Mouse (Mus musculus) stomach, embryonic 16.5 days (tissue): ENCODE measurements around the gene Grifin. TPM values are rescaled to one million over a fixed set of nuclear protein-coding genes. Genes with fewer than 3 reads are reported as not detected.

Experiments
- ATAC-seq: fragments of 200-750 bp; cut with Nextera tagmentation; 2 replicates; pipeline ENCODE4 v1.8.0; 2017; ENCODE audit warnings: moderate number of reproducible peaks, moderate TSS enrichment; ENCODE audit not compliant: insufficient read depth, low FRiP score
- H3K27ac ChIP-seq: fragments of 300-500 bp; sonication (generic); 2 replicates; pipeline ENCODE4 v1.5.1; 2014; ENCODE audit warnings: low read length
- H3K27me3 ChIP-seq: fragments of 300-500 bp; sonication (generic); 2 replicates; pipeline ENCODE4 v1.6.1; 2014; ENCODE audit warnings: low read length, control low read depth, mixed read lengths; ENCODE audit not compliant: control insufficient read depth, insufficient read depth
- H3K36me3 ChIP-seq: fragments of 300-500 bp; sonication (generic); 2 replicates; pipeline ENCODE4 v1.6.1; 2014; ENCODE audit warnings: low read length; ENCODE audit not compliant: control insufficient read depth, insufficient read depth
- H3K4me1 ChIP-seq: fragments of 300-500 bp; sonication (generic); 2 replicates; pipeline ENCODE4 v1.6.1; 2014; ENCODE audit warnings: low read length, control low read depth, mixed read lengths; ENCODE audit not compliant: control insufficient read depth, insufficient read depth
- H3K4me2 ChIP-seq: fragments of 300-500 bp; sonication (generic); 2 replicates; pipeline ENCODE4 v1.6.1; 2014; ENCODE audit warnings: low read depth, low read length, mixed read lengths
- H3K4me3 ChIP-seq: fragments of 300-500 bp; sonication (generic); replicated peaks from 2 replicates; pipeline ENCODE4 v1.5.1; 2014; ENCODE audit warnings: mild to moderate bottlenecking, low read length
- H3K9ac ChIP-seq: fragments of 300-500 bp; sonication (generic); 2 replicates; pipeline ENCODE4 v1.6.1; 2014; ENCODE audit warnings: low read length
- H3K9me3 ChIP-seq: fragments of 300-500 bp; sonication (generic); replicated peaks from 2 replicates; pipeline ENCODE4 v1.6.1; 2016; ENCODE audit warnings: low read length, control low read depth; ENCODE audit not compliant: control insufficient read depth
- WGBS: fragments of 180-500 bp; shearing (Covaris S2); extraction: QIAGEN DNeasy Blood & Tissue Kit; methylation state at CpG from one replicate; pipeline ENCODE4 v1.1.7; 2014; 5-methylcytosine and 5-hydroxymethylcytosine counted together
- polyA plus RNA-seq: library from polyadenylated mRNA; unstranded; fragments of >200 nt; fragmentation: Nextera tagmentation; extraction: Ambion mirVana; gene quantifications from 2 replicates; pipeline ENCODE4 v1.2.1, GENCODE M21; 2015

Grifin gene
- polyA plus RNA-seq, 1 experiment from 2014 or later = 0.71 TPM

- Histone ChIP-seq H3K4me2 (peak overlapping the region; percentile 61), H3K4me1 (peaks cover 49% of the 10 kb centered on the region), H3K27ac (peak overlapping the region; percentile 99), H3K36me3 (no peaks in the 10 kb centered on the region; the same call in 1 of the 2 replicates), H3K27me3 (peaks cover 12% of the 10 kb centered on the region; the same call in 1 of the 2 replicates), H3K9ac (peak overlapping the region; percentile 82), H3K4me3 (peak overlapping the region; percentile 63), H3K9me3 (no peaks in the 10 kb centered on the region)
- ATAC-seq = no peak
- 2% methylated on average over 17 of the region's 17 CpGs for WGBS
These were observed 43.2 kb upstream of the Grifin start for GRCm38 (mm10) chr5:140607836-140608633.

- ATAC-seq = peak; percentile 68
- H3K27ac ChIP-seq = peak within 1 kb of the TSS; percentile 99
These were observed 42.3 kb upstream of the Grifin start, which contains the start of gene Lfng for GRCm38 (mm10) chr5:140607001-140607835. Gene Lfng, plus strand, starts transcription at chr5:140607320.

GRCm38 (mm10) chr5:140606386-140606785, 41.5 kb upstream of the Grifin start:
- ATAC-seq = no peak
- Histone ChIP-seq H3K36me3 (no peaks in the 10 kb centered on the region), H3K27ac (peak overlapping the region; percentile 78)

More at GRCm38 (mm10) chr5:140607001-140607835, 42.3 kb upstream of the Grifin start, which contains the start of gene Lfng:
- Histone ChIP-seq H3K4me3 (peak within 1 kb of the TSS; percentile 63), H3K9ac (peak within 1 kb of the TSS; percentile 82), H3K9me3 (no peaks in the 10 kb centered on the region), H3K27me3 (peaks cover 12% of the 10 kb centered on the region; the same call in 1 of the 2 replicates), H3K4me1 (peaks cover 48% of the 10 kb centered on the region), H3K36me3 (no peaks in the 10 kb centered on the region), H3K4me2 (peak within 1 kb of the TSS; percentile 61)
- WGBS = under 1% methylated on average over 86 of the region's 91 CpGs

GRCm38 (mm10) chr5:140605228-140605627, 40.4 kb upstream of the Grifin start:
- Histone ChIP-seq H3K4me1 (peaks cover 28% of the 10 kb centered on the region), H3K4me3 (no peak overlapping the region), H3K9ac (no peak overlapping the region), H3K36me3 (no peaks in the 10 kb centered on the region), H3K27me3 (peaks cover 12% of the 10 kb centered on the region; the same call in 1 of the 2 replicates), H3K4me2 (no peak overlapping the region), H3K27ac (no peak overlapping the region), H3K9me3 (no peaks in the 10 kb centered on the region)
- ATAC-seq = no peak
- 35% methylated on average over 3 of the region's 3 CpGs for WGBS

More at GRCm38 (mm10) chr5:140606386-140606785, 41.5 kb upstream of the Grifin start:
- Histone ChIP-seq H3K9ac (peak overlapping the region; percentile 44), H3K9me3 (no peaks in the 10 kb centered on the region), H3K27me3 (peaks cover 12% of the 10 kb centered on the region; the same call in 1 of the 2 replicates), H3K4me3 (peak overlapping the region; percentile 63), H3K4me1 (peaks cover 40% of the 10 kb centered on the region), H3K4me2 (peak overlapping the region; percentile 61)
- 3% methylated on average over 23 of the region's 23 CpGs for WGBS

GRCm38 (mm10) chr5:140604386-140604785, 39.5 kb upstream of the Grifin start:
- no peak overlapping the region for H3K4me2 ChIP-seq
- no peak overlapping the region for H3K4me3 ChIP-seq
- peaks cover 20% of the 10 kb centered on the region for H3K4me1 ChIP-seq
- 58% methylated on average over 8 of the region's 8 CpGs for WGBS
- no peaks in the 10 kb centered on the region for H3K9me3 ChIP-seq
- no peak for ATAC-seq
- no peak overlapping the region for H3K9ac ChIP-seq
- no peak overlapping the region for H3K27ac ChIP-seq
- peaks cover 12% of the 10 kb centered on the region; the same call in 1 of the 2 replicates for H3K27me3 ChIP-seq
- H3K36me3 ChIP-seq = no peaks in the 10 kb centered on the region

DNA sequence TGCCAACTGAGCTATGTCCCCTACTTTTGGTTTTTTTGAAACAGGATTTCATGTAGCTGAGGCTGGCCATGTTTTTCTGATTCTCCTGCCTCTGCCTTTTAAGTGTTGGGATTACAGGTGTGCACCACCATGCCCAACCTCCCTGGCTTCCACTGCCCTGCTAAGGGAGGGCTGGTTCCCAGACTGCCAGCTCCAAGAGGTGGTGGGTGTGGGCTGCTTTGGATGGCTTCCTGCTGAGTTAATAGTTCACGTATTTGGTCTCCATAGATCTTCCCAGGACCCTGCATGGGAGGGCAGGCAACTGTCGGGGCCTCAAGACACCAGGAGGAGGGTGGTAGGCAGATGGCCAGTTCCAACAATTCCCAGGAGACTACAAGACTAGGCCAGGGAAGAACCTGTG, 37.7 kb upstream of the Grifin start:
- Histone ChIP-seq H3K27ac (no peak overlapping the region), H3K4me1 (peaks cover 10% of the 10 kb centered on the region), H3K27me3 (peaks cover 12% of the 10 kb centered on the region; the same call in 1 of the 2 replicates), H3K36me3 (no peaks in the 10 kb centered on the region), H3K9me3 (no peaks in the 10 kb centered on the region), H3K4me3 (no peak overlapping the region), H3K4me2 (no peak overlapping the region), H3K9ac (no peak overlapping the region)
- no peak for ATAC-seq
- WGBS = 57% methylated on average over 2 of the region's 2 CpGs

DNA sequence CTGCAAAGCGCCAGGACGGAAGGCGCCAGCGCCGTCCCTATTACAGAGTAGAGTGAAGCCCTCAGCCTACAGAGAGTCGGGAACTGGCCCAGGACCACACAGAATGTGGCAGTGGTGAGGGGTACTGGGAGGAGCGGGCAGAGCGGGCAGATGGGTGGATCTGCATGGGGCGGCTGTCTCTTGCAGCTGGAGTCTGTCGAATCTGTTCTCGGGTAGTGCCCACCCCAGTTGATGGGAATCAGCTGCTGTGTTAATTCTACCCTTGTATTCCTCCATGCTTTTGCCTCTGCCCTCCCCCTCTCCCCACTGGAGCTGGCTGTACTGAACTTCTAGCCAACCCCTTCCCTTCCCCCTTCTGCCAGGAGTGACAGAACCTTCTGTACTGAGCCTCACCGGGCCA, 36.8 kb upstream of the Grifin start:
- WGBS = 65% methylated on average over 12 of the region's 12 CpGs
- H3K4me1 ChIP-seq = peaks cover 15% of the 10 kb centered on the region

DNA sequence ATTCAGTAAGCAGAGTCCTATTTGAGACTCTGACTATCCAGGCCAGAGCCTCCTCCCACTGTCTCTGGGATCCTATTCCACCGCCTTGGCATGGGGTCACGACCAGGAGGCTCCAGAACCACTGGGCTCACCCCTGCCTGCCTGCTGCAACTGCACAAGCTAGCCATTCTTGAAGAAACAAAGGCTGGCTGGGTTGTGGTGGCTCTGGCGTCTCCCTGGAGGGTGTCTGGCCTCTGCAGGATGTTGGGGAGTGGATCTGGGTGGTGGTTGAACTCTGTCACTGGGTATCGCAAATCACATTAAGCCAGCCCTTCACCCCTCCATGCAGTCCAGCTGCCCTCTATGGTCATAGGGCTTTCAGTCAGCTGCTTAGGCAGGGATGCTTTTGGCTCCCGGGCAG, 35.1 kb upstream of the Grifin start:
- H3K27ac ChIP-seq = no peak overlapping the region
- no peak overlapping the region for H3K9ac ChIP-seq
- no peak overlapping the region for H3K4me3 ChIP-seq

More for the DNA sequence above, 36.8 kb upstream of the Grifin start:
- Histone ChIP-seq H3K27me3 (peaks cover 12% of the 10 kb centered on the region; the same call in 1 of the 2 replicates), H3K9ac (no peak overlapping the region), H3K9me3 (no peaks in the 10 kb centered on the region), H3K4me2 (no peak overlapping the region), H3K27ac (no peak overlapping the region), H3K4me3 (no peak overlapping the region), H3K36me3 (no peaks in the 10 kb centered on the region)
- ATAC-seq = no peak

More for the DNA sequence above, 35.1 kb upstream of the Grifin start:
- Histone ChIP-seq H3K4me1 (peaks cover 14% of the 10 kb centered on the region), H3K27me3 (0 out of 2 replicates have a peak, but pooled peaks cover 5% of the 10 kb centered on the region), H3K36me3 (no peaks in the 10 kb centered on the region), H3K9me3 (no peaks in the 10 kb centered on the region), H3K4me2 (no peak overlapping the region)
- no peak for ATAC-seq
- WGBS = 48% methylated on average over 5 of the region's 5 CpGs
